Mouse (Mus musculus) cerebellum, adult 9-10 months (tissue): Measurements from ENCODE around the gene Las1l.

Experiments used
- DNase-seq: peaks from one replicate; pipeline ENCODE4 v3.0.0; 2022

The Las1l gene

GRCm38 (mm10) chrX:95956497-95957293, at the start of gene Las1l:
Gene Las1l, minus strand, starts transcription at chrX:95956962.
- peak; percentile 93 for DNase-seq

DNA sequence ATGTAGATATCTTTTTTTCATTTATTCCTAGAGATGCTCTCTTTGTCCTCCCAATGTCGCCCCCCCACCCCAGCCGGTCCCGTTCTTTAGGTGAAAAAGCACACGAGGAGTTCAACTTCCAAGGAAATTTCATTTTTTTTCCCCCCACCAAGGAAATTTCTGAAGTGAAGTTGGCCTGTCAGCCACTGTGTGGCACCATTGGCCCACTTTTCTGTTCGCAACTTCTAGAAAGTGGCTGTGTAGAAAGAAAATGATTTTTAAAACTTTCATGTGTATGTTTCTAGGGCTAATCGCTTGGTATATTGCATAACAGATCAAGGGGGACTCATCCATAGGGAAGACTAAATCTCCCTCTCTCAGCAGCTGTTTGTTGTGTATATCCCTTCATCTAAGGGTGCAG, 49.6 kb upstream of the Las1l start:
- no peak for DNase-seq

GRCm38 (mm10) chrX:95999601-96000000, 42.8 kb upstream of the Las1l start:
- DNase-seq = no peak

- no peak for DNase-seq
These were observed 36.4 kb upstream of the Las1l start for GRCm38 (mm10) chrX:95993206-95993605.

GRCm38 (mm10) chrX:95969936-95970335, 13.2 kb upstream of the Las1l start:
- DNase-seq = no peak

- peak; percentile 34 for DNase-seq
These were observed 12.4 kb upstream of the Las1l start for GRCm38 (mm10) chrX:95969116-95969515.

DNA sequence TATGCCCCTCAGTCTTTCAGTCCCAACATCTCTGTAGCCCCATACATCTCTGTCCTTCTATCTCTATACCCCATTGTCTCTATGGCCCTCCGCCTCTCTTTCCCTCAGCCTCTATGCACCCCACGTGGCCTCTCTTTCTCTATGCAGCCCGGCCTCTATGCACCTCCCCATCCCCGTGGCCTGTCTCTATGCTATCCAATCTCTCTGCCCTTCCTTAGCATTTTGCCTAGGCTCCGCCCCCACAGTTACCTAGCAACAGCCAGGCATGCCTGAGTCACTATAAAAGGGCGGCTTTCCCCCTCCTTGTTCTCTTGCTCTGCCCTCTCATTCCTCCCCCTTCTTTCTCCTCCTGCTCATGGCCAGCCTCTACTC, 11.8 kb upstream of the Las1l start:
- DNase-seq = peak; percentile 90

DNA sequence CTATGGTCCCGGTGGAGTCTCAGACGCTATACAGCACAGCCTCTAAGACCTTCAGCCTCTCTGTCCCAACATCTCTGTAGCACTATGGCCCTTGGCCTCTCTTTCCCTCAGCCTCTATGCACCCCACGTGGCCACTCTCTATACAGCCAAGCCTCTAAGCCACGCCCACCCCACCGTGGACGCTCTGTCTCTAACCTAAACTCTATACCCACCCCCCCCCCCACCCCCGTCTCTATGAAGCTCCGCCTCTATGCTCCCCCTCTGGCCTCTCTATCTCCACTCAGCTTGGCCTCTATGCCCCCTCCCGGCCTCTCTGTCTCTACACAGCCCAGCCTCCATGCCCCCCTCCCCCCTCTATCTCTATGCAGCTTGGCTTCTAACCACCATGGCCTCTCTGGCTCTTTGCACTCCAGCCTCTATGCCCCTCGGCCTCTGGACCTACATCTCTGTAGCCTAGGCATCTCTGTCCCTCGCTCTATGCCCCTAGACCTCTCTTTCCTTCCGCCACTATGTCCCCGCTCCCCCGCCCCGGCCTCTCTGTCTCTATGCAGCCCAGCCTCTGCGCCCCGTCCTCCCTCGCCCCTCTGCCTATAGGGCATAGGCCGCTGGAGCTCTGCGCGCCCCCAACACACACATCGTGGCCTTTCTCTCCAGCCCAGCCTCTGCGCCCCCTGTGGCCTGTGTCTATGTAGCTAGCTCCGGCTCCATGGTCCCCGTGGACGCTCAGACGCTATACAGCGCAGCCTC, 11.3 kb upstream of the Las1l start:
- peak; percentile 85 for DNase-seq

- no peak for DNase-seq
These were observed 8.3 kb upstream of the Las1l start for GRCm38 (mm10) chrX:95965036-95965435.

GRCm38 (mm10) chrX:95963366-95963765, 6.6 kb upstream of the Las1l start:
- DNase-seq = no peak

DNA sequence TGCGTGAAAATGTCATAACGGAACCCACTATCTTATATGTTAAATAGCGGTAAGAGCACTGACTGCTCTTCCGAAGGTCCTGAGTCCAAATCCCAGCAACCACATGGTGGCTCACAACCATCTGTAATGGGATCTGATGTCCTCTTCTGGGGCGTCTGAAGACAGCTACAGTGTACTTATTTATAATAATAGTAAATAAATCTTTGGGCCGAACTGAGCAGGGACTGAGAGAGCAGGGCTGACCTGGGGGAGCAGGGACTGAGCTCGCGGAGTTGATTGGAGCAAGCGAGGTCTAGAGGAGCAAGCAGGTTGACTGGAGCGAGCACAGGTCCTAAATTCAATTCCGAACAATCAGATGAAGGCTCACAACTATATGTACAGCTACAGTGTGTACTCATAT, 699 bp upstream of the Las1l start:
- DNase-seq = peak; percentile 40

- DNase-seq = peak; percentile 50
These were observed 6.0 kb downstream of the Las1l start for GRCm38 (mm10) chrX:95950776-95951175.

DNA sequence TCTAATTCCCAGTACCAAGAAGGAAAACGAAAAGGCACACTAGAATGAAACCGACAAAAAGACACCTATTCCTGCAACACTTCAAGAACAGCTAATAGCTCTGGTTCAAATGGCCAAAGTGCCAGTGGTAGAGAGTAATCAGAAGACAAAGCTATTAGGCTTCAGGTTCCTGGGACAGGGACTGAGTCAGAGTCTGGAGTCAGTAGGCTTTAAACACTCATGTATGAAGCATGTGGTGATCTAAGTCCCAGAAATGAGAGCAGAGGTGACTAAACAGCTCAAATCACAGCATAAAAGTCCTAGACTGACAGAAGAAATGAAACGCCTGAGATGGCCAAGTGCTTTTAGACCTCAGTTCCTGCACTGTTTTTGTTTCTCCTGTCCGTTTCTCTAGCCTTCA, 8.6 kb downstream of the Las1l start:
- no peak for DNase-seq

GRCm38 (mm10) chrX:95945496-95945895, 11.3 kb downstream of the Las1l start:
- no peak for DNase-seq

DNA sequence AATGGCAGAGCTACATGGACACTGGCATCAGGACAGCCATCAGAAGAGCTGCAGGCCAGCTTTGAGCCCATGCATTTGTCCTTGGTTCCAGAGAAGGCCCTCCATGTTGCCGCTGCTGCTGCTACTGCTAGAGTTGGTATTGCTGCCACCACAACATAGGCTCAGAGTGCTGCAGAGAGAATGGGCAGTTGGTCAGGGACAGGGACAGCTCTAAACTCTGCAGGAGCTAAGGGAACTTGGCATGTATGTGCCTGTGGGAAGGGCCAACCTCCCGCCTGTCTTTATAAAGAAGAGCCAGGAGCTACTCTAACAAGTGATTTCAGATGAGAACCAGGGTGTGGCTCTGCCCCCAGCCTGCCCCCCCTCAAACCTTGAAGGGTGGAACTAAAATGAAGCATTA, 21.3 kb downstream of the Las1l start:
- peak; percentile 42 for DNase-seq

- no peak for DNase-seq
These were observed 54.0 kb downstream of the Las1l start for GRCm38 (mm10) chrX:95902716-95903115.
